Mouse (Mus musculus) heart, embryonic 12.5 days (tissue): ENCODE measurements at regions not wholly inside any gene's neighbourhood (a gene's known extent, or its start where the extent isn't known, plus 50 kb on each side); places are given as distances from the start of the nearest gene placed in this dataset.

ENCODE experiments used
- ATAC-seq: fragments of 200-750 bp; cut with Nextera tagmentation; 2 replicates; pipeline ENCODE4 v1.8.0; 2017; ENCODE audit warnings: moderate TSS enrichment, moderate library complexity; ENCODE audit not compliant: insufficient number of reproducible peaks, low FRiP score
- H3K27ac ChIP-seq: fragments of 300-500 bp; sonication (generic); 2 replicates; pipeline ENCODE4 v1.5.1; 2016; ENCODE audit warnings: mild to moderate bottlenecking, moderate library complexity; ENCODE audit not compliant: poor library complexity, severe bottlenecking
- H3K27me3 ChIP-seq: fragments of 300-500 bp; sonication (generic); replicated peaks from 2 replicates; pipeline ENCODE4 v1.6.1; 2016; ENCODE audit warnings: mild to moderate bottlenecking, moderate library complexity
- H3K36me3 ChIP-seq: fragments of 300-500 bp; sonication (generic); 2 replicates; pipeline ENCODE4 v1.6.1; 2016; ENCODE audit warnings: mild to moderate bottlenecking, moderate library complexity
- H3K4me1 ChIP-seq: fragments of 300-500 bp; sonication (generic); replicated peaks from 2 replicates; pipeline ENCODE4 v1.6.1; 2016; ENCODE audit warnings: mild to moderate bottlenecking
- H3K4me2 ChIP-seq: fragments of 300-500 bp; sonication (generic); 2 replicates; pipeline ENCODE4 v1.6.1; 2016; ENCODE audit warnings: mild to moderate bottlenecking, moderate library complexity
- H3K4me3 ChIP-seq: fragments of 300-500 bp; sonication (generic); 2 replicates; pipeline ENCODE4 v1.5.1; 2016; ENCODE audit warnings: mild to moderate bottlenecking
- H3K9ac ChIP-seq: fragments of 300-500 bp; sonication (generic); 2 replicates; pipeline ENCODE4 v1.6.1; 2016; ENCODE audit warnings: mild to moderate bottlenecking, moderate library complexity
- H3K9me3 ChIP-seq: fragments of 300-500 bp; sonication (generic); replicated peaks from 2 replicates; pipeline ENCODE4 v1.6.1; 2016; ENCODE audit warnings: mild to moderate bottlenecking, moderate library complexity
- WGBS: fragments of 180-500 bp; shearing (Covaris S2); methylation state at CpG from one replicate; pipeline ENCODE4 v1.1.7; 2016; 5-methylcytosine and 5-hydroxymethylcytosine counted together

DNA sequence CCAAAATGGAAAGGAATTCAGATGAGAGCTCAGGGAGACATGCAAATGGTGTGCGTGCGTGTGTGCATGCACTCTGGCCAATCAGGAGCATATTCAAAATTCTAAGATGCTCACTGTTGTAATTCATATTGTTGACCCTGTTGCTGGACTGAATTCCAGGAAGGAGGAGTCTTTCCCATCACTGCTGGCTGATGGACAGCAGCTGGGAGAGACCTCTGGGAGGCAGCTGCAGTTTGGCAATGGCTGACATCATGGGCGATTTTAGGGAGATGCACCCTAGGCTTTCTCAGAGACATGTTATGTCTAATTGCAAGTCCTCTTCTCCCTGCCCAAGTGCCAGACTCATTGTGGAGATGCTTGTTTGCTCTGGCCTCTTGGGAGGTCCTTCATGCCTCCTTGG is 220.6 kb upstream of the Myocd start:
- Histone ChIP-seq H3K4me1 (peaks cover 7% of the 10 kb centered on the region; the same call in 1 of the 2 replicates), H3K27me3 (no peaks in the 10 kb centered on the region), H3K4me2 (no peak overlapping the region), H3K27ac (no peak overlapping the region), H3K9me3 (no peaks in the 10 kb centered on the region), H3K36me3 (no peaks in the 10 kb centered on the region), H3K9ac (no peak overlapping the region), H3K4me3 (no peak overlapping the region)
- 91% methylated on average over 3 of the region's 3 CpGs for whole genome bisulfite sequencing
- ATAC-seq: no peak

DNA sequence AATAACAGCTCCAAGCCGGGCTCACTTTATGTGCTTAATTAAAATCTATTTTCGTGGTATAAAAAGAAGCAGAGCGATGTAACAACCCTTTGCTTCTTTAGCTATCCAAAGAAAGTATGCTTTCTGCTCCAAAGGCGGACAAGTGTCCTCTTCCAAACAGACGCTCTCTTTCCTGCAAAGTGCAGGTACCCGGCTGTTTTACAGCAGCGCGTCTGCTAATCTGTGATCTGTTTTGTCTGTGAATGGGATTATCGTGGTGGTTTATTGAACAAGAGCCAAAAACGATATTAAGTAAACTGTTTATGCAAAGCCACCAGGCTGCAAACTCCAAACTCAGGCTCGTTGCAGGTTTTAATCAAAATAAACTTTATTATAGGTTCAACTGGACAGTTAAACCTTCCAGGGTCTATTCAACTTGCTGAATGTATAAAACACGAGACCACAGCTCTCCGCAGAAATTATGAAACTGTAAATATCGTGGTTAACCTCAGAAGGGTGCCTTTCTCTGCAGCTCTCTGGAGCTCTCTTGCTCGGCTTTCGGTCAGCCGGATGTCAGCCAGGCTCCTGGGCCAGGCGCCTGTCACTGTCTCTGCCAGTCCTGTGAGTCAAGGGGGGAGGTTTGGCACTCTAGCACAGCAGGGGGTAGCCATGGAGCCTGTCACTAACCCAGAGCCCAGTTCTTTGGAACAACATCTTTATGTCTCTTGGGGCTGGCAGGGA is 206.2 kb upstream of the Myocd start:
- Histone ChIP-seq H3K9ac (no peak overlapping the region), H3K27me3 (no peaks in the 10 kb centered on the region), H3K36me3 (no peaks in the 10 kb centered on the region), H3K4me3 (no peak overlapping the region), H3K9me3 (no peaks in the 10 kb centered on the region), H3K27ac (no peak overlapping the region), H3K4me1 (peaks cover 8% of the 10 kb centered on the region; the same call in 1 of the 2 replicates), H3K4me2 (no peak overlapping the region)
- no peak for ATAC-seq
- 75% methylated on average over 18 of the region's 18 CpGs for WGBS

DNA sequence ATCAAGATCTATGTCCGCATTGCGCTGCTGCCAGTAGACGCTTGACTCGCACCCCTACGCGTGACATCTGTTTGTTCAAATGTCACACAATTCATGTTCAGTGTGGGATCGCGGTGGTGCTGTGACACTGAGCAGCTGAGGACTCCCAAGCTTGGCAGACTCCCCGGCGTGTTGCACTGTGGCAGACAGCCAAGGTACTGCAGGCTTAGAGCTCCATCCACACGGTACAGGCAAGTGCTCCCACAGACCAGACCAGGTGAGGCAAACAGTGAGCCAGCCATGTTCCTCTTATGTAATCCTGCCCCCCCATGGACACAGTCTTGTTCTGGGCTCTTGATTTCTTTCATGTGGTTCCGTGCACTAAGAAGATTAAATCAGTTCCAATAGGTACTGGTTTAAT is 205.5 kb upstream of the Myocd start:
- no peak overlapping the region for H3K27ac ChIP-seq
- no peak overlapping the region for H3K9ac ChIP-seq
- WGBS: 68% methylated on average over 12 of the region's 12 CpGs
- H3K27me3 ChIP-seq: no peaks in the 10 kb centered on the region
- H3K9me3 ChIP-seq: no peaks in the 10 kb centered on the region
- ATAC-seq: no peak; the same call in 1 of the 2 replicates
- no peaks in the 10 kb centered on the region for H3K36me3 ChIP-seq
- H3K4me3 ChIP-seq: no peak overlapping the region
- H3K4me2 ChIP-seq: no peak overlapping the region
- peaks cover 8% of the 10 kb centered on the region; the same call in 1 of the 2 replicates for H3K4me1 ChIP-seq

DNA sequence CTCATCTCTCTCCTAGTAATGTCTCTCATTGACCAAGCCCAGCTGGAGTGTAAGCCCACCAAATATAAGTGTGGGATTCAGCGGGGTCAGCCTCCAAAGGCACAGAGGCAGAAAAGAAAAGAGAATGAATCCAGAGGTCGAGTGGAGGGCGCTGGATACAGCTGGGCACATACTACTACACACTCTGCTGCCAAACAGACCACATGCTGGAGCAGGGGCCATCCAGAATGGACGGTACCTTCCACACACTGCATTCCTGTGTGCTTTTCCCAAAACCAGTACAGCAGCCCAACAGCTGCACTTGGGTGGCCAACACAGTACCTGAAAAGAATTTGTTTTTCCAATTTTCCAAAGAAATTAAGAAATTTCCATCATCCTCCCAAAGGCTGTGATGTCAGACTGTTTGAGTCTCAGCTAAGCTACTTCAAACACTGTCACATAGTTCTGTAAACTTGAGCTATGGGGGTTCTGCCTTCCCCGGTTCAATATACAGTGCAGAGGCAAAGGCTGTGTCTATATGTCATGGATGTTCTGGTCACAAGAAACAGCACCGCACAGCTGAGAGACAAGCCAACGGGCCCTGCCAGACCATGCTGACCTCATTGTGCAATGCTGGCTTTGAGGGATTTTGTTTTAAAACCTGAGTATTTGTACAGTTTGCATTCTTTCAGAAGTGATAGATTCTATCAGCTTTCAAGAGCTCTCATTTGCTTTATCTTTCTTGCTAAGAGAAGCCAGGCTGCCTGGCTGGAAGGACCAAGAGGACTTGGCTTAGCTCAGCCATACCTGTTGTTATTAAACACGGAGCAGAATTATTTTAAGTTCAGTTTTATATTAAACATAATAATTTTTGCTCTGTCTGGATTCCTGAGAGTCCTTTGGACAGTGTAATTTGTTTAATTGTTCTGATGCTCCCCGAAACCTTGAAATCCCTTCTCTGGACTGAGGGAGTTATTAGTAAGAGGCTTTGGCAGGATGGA is 200.3 kb upstream of the Myocd start:
- H3K9me3 ChIP-seq: no peaks in the 10 kb centered on the region
- no peak overlapping the region for H3K4me3 ChIP-seq
- H3K4me2 ChIP-seq: no peak overlapping the region
- H3K4me1 ChIP-seq: 0 out of 2 replicates have a peak, but pooled peaks cover 1% of the 10 kb centered on the region
- 79% methylated on average over 9 of the region's 9 CpGs for WGBS
- H3K27me3 ChIP-seq: no peaks in the 10 kb centered on the region
- ATAC-seq: no peak
- H3K27ac ChIP-seq: no peak overlapping the region
- no peaks in the 10 kb centered on the region for H3K36me3 ChIP-seq
- H3K9ac ChIP-seq: no peak overlapping the region

DNA sequence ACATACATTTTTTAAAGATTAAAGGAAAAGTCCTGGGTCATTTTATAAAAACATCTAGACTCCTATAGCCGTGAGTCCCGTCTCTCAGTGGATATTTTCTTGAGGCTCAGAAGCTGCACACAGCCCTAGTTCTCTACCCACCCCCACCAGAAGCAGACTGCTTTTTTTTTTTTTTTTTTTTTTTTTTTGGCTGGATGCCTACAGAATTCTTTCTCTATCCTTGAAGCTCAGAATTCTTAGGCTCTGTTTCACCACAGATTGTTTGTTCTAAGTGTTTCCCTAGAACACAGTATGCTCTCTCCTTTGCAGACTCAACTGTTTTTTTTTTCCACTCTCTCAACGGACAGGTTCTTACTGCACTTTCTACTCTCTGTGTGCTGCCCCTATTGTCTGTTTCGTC is 191.3 kb upstream of the Myocd start:
- WGBS: 36% methylated on average over 4 of the region's 4 CpGs
- Histone ChIP-seq H3K4me1 (0 out of 2 replicates have a peak, but pooled peaks cover 5% of the 10 kb centered on the region), H3K27ac (no peak overlapping the region), H3K9me3 (no peaks in the 10 kb centered on the region; the same call in 1 of the 2 replicates), H3K4me3 (no peak overlapping the region), H3K4me2 (no peak overlapping the region), H3K27me3 (no peaks in the 10 kb centered on the region), H3K36me3 (no peaks in the 10 kb centered on the region), H3K9ac (no peak overlapping the region)
- ATAC-seq: no peak

DNA sequence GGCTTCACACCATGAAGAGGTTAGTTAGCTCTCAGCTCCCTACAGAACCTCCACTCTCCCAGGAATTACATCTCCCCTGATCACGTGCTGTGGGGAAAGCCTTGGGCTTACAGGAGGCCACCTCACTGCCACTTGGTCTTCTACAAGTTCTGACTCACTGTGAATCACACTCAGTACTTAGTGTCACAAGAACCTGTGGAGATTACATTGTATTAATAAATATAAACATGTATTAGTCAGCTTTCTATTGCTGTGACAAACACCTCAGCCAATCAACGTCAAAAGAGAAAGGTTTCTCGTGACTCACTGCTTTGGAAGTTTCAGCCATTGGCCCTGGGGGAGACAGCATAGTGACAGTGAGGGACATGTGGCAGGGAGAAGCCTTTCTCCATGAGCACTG is 178.6 kb upstream of the Myocd start:
- 75% methylated on average over 3 of the region's 3 CpGs for WGBS
- H3K9ac ChIP-seq: no peak overlapping the region
- ATAC-seq: no peak
- no peak overlapping the region for H3K4me3 ChIP-seq
- H3K27me3 ChIP-seq: no peaks in the 10 kb centered on the region
- H3K36me3 ChIP-seq: no peaks in the 10 kb centered on the region
- H3K4me1 ChIP-seq: no peaks in the 10 kb centered on the region
- H3K4me2 ChIP-seq: no peak overlapping the region
- no peak overlapping the region for H3K27ac ChIP-seq
- H3K9me3 ChIP-seq: no peaks in the 10 kb centered on the region

DNA sequence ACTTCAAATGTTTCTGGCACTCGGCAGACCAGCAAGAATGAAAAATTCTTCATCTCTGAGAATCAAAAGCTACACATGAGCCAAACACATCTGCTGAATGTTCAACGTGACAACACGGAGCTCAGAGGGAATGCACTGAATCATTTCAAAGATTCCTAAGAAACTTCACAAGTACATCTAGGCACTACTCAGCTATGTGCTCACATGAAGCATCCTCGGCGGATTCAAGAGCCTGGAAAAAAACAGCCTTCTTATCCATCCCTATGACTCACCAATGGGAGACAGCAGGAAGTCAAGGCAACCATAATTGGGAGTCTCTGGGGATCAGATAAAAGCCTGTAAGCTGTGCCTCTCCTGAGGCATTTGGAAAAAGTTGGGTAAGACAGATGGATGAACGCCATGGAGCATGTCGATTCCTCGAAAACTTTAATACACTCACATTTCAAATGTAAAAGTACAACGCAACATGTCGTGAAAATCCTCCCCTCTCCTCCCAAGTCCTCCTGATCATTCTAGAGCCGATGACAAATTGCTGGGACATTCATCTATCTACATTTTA is 173.8 kb upstream of the Myocd start:
- no peaks in the 10 kb centered on the region for H3K36me3 ChIP-seq
- no peaks in the 10 kb centered on the region for H3K9me3 ChIP-seq
- H3K4me3 ChIP-seq: no peak overlapping the region
- H3K9ac ChIP-seq: no peak overlapping the region
- no peak for ATAC-seq
- no peaks in the 10 kb centered on the region for H3K4me1 ChIP-seq
- H3K4me2 ChIP-seq: no peak overlapping the region
- no peak overlapping the region for H3K27ac ChIP-seq
- 73% methylated on average over 11 of the region's 11 CpGs for WGBS
- H3K27me3 ChIP-seq: no peaks in the 10 kb centered on the region

DNA sequence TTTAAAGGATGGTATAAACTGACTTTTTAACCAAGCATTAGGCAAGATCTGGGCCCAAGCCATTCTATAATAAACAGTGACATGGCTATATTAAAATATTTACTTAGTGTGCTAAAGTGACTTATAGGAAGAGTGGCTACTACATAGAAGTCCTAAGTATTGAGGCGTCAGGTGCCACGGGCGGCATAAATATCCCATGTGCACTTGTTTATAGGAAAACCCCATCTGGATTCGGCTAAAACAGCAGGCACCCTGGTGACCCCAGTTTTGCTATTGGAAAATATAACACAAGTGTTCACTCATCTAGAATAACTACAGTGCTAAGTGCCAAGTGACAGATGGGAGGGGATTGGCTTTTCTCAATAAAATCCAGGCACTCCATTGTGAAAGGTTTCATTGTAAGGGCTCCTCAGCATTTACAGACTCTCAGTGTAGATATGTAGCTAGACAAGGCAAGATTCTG is 165.9 kb upstream of the Myocd start:
- ATAC-seq: no peak
- 82% methylated on average over 4 of the region's 4 CpGs for WGBS
- Histone ChIP-seq H3K27me3 (no peaks in the 10 kb centered on the region), H3K9me3 (no peaks in the 10 kb centered on the region), H3K9ac (no peak overlapping the region), H3K36me3 (no peaks in the 10 kb centered on the region), H3K4me2 (no peak overlapping the region), H3K4me1 (no peaks in the 10 kb centered on the region), H3K27ac (no peak overlapping the region), H3K4me3 (no peak overlapping the region)

DNA sequence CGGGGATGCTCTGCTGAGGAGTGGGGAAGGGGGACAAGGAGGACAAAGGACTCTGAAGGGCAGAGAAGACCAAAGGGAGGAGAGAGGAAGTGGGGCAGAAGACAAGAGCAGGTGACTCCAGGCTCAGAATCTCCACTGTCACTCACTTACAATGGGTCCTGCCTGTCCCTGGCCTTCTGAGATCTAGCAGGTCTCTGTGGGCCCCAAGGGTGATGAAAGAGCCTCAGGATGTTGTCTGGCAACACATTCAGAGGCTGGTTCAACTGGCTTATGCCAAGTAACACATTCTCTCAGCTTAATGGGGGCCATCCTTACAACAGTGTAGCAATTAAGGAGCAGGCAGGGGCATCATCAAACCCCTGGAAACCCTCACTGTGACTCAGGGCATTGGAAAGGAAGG is 152.1 kb upstream of the Myocd start:
- Histone ChIP-seq H3K4me2 (peak overlapping the region; percentile 44; the same call in 1 of the 2 replicates), H3K27ac (peak overlapping the region; percentile 78), H3K4me3 (no peak overlapping the region), H3K9ac (no peak overlapping the region), H3K27me3 (no peaks in the 10 kb centered on the region), H3K36me3 (no peaks in the 10 kb centered on the region), H3K9me3 (no peaks in the 10 kb centered on the region), H3K4me1 (peaks cover 42% of the 10 kb centered on the region)
- 0% methylated on average over 1 of the region's 1 CpGs for WGBS
- peak; percentile 36; the same call in 1 of the 2 replicates for ATAC-seq

DNA sequence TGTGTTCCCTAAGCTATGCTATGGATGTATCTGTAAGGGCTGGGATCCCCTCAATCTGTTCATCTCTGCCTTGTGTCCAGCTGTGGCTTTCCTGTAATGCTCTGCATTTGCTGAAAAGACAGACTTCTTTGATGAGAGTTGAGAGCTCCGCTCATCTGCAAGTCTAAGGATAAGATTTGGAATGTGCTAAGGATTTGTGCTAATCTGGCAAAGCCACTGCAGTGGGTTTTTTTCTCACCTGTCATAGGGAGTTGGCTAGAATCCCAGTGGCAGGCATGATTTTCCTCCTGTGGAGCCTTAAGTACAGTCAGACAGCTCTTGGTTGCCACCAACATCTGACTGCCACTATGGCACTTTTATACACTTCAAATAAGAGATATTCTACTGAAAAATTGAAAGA is 138.8 kb upstream of the Myocd start:
- Histone ChIP-seq H3K27ac (no peak overlapping the region), H3K4me1 (0 out of 2 replicates have a peak, but pooled peaks cover 4% of the 10 kb centered on the region), H3K36me3 (no peaks in the 10 kb centered on the region), H3K27me3 (no peaks in the 10 kb centered on the region), H3K4me2 (no peak overlapping the region), H3K9ac (no peak overlapping the region), H3K9me3 (peaks cover 3% of the 10 kb centered on the region; the same call in 1 of the 2 replicates), H3K4me3 (no peak overlapping the region)
- 44% methylated on average over 1 of the region's 1 CpGs for WGBS
- ATAC-seq: no peak
